Mouse (Mus musculus): ENCODE results near the gene Plxna1.

DNA sequence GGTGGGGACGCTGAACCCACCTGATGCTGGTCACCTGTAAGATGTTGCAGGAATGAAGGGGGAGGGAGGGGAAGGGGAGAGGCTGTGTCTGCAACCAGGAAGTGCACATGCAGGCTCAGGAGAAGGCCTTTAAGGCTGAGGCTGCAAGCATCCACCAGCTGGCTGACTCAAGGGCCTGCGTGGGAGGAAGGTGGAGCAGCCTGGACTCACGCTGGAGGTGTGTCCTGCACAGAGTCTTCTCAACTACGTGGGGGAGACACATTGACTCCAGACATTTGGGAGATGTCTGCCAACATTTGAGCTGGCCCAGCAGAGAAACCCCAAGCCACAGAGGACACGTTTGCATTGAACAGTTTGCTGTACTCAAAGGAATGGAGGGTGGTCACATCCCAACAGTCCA, 79.8 kb downstream of the Plxna1 start:
- TF ChIP-seq CTCF (conservative IDR thresholded peaks at IDR 0.05; ENCODE audit: low read length) = no peak
- no peak for TF ChIP-seq NANOG (IDR thresholded peaks at IDR 0.05; ENCODE audit: borderline replicate concordance, low read length)
